Mouse (Mus musculus) neural tube, embryonic 13.5 days (tissue): ENCODE results near the gene Chd1l. TPM values are rescaled to one million over a fixed set of nuclear protein-coding genes. Genes with fewer than 3 reads are reported as not detected.

Experiments
- polyA plus RNA-seq: library from polyadenylated mRNA; unstranded; fragments of >200 nt; fragmentation: Nextera tagmentation; extraction: Ambion mirVana; gene quantifications from 2 replicates; pipeline ENCODE4 v1.2.1, GENCODE M21; 2015

Chd1l gene
- polyA plus RNA-seq, 1 experiment from 2014 or later: 6.3 TPM

Other genes with a start within 250 kb of the Chd1l start
- gene Olfr1402, start 188.2 kb downstream of the Chd1l start, polyA plus RNA-seq: not detected in 2 replicates
- gene Fmo5, start 18.6 kb upstream of the Chd1l start, polyA plus RNA-seq: 0.34 and 1.2 TPM in 2 replicates
- 11.6 and 11.9 TPM in 2 replicates for gene Prkab2, start 48.0 kb upstream of the Chd1l start, polyA plus RNA-seq
- gene Gm17651, start 64.5 kb upstream of the Chd1l start, polyA plus RNA-seq: not detected in 2 replicates